Mouse (Mus musculus) limb, embryonic 13.5 days (tissue): ENCODE data around the gene Fndc3b. TPM values are rescaled to one million over a fixed set of nuclear protein-coding genes. Genes with fewer than 3 reads are reported as not detected.
A peak's percentile ranks its signal among the peaks of the same experiment; 100 is the strongest.
"Not testable (repeated sequence)": the region's sequence is repeated elsewhere in the genome, so short reads cannot be mapped to it uniquely, and the experiment has no call there.

Experiments used
- ATAC-seq: fragments of 200-750 bp; cut with Nextera tagmentation; 2 replicates; pipeline ENCODE4 v1.8.0; 2017; ENCODE audit warnings: low read depth, moderate number of reproducible peaks, moderate TSS enrichment; ENCODE audit not compliant: low FRiP score
- H3K27ac ChIP-seq: fragments of 300-500 bp; sonication (generic); 2 replicates; pipeline ENCODE4 v1.5.1; 2015; ENCODE audit warnings: inconsistent platforms, mild to moderate bottlenecking, moderate library complexity
- H3K27me3 ChIP-seq: fragments of 300-500 bp; sonication (generic); 2 replicates; pipeline ENCODE4 v1.6.1; 2015; ENCODE audit warnings: mild to moderate bottlenecking, inconsistent platforms
- H3K36me3 ChIP-seq: fragments of 300-500 bp; sonication (generic); 2 replicates; pipeline ENCODE4 v1.6.1; 2015; ENCODE audit warnings: inconsistent platforms, mild to moderate bottlenecking, moderate library complexity
- H3K4me1 ChIP-seq: fragments of 300-500 bp; sonication (generic); 2 replicates; pipeline ENCODE4 v1.6.1; 2015; ENCODE audit warnings: inconsistent platforms
- H3K4me2 ChIP-seq: fragments of 300-500 bp; sonication (generic); replicated peaks from 2 replicates; pipeline ENCODE4 v1.6.1; 2015; ENCODE audit warnings: inconsistent platforms, mild to moderate bottlenecking, moderate library complexity
- H3K4me3 ChIP-seq: fragments of 300-500 bp; sonication (generic); 2 replicates; pipeline ENCODE4 v1.5.1; 2015; ENCODE audit warnings: moderate library complexity, mild to moderate bottlenecking, inconsistent platforms
- H3K9ac ChIP-seq: fragments of 300-500 bp; sonication (generic); 2 replicates; pipeline ENCODE4 v1.6.1; 2015; ENCODE audit warnings: mild to moderate bottlenecking, inconsistent platforms
- H3K9me3 ChIP-seq: fragments of 300-500 bp; sonication (generic); 2 replicates; pipeline ENCODE4 v1.6.1; 2016; ENCODE audit warnings: inconsistent platforms
- WGBS: fragments of 180-500 bp; shearing (Covaris S2); methylation state at CpG from one replicate; pipeline ENCODE4 v1.1.7; 2015; 5-methylcytosine and 5-hydroxymethylcytosine counted together
- polyA plus RNA-seq: library from polyadenylated mRNA; unstranded; fragments of >200 nt; fragmentation: Nextera tagmentation; extraction: Ambion mirVana; gene quantifications from 2 replicates; pipeline ENCODE4 v1.2.1, GENCODE M21; 2015

Gene Fndc3b
- polyA plus RNA-seq, 1 experiment from 2014 or later: 31.4 TPM

- H3K36me3 ChIP-seq: peaks cover 71% of the 10 kb centered on the region
- H3K9ac ChIP-seq: no peak overlapping the region
- no peak overlapping the region for H3K4me3 ChIP-seq
- H3K4me2 ChIP-seq: no peak overlapping the region
- H3K4me1 ChIP-seq: no peaks in the 10 kb centered on the region
- no peaks in the 10 kb centered on the region for H3K9me3 ChIP-seq
- no peaks in the 10 kb centered on the region for H3K27me3 ChIP-seq
- WGBS: 88% methylated on average over 8 of the region's 8 CpGs
- no peak for ATAC-seq
- no peak overlapping the region for H3K27ac ChIP-seq
These were observed 217.0 kb downstream of the Fndc3b start for GRCm38 (mm10) chr3:27494066-27494465.

- Histone ChIP-seq H3K27me3 (no peaks in the 10 kb centered on the region), H3K9ac (no peak overlapping the region), H3K9me3 (no peaks in the 10 kb centered on the region), H3K36me3 (peaks cover 62% of the 10 kb centered on the region), H3K27ac (no peak overlapping the region), H3K4me1 (no peaks in the 10 kb centered on the region), H3K4me3 (no peak overlapping the region), H3K4me2 (no peak overlapping the region)
- 86% methylated on average over 6 of the region's 6 CpGs for WGBS
- no peak for ATAC-seq
These were observed 219.3 kb downstream of the Fndc3b start for GRCm38 (mm10) chr3:27491821-27492220.

- H3K9ac ChIP-seq: no peak overlapping the region
- H3K27ac ChIP-seq: no peak overlapping the region
- no peak overlapping the region for H3K4me3 ChIP-seq
- H3K4me2 ChIP-seq: no peak overlapping the region
- H3K9me3 ChIP-seq: no peaks in the 10 kb centered on the region
- H3K27me3 ChIP-seq: no peaks in the 10 kb centered on the region
- ATAC-seq: no peak
- H3K4me1 ChIP-seq: no peaks in the 10 kb centered on the region
- 94% methylated on average over 8 of the region's 8 CpGs for WGBS
- H3K36me3 ChIP-seq: peaks cover 64% of the 10 kb centered on the region
These were observed 219.7 kb downstream of the Fndc3b start for GRCm38 (mm10) chr3:27491367-27491766.

GRCm38 (mm10) chr3:27490891-27491290 is 220.2 kb downstream of the Fndc3b start:
- no peak overlapping the region for H3K9ac ChIP-seq
- H3K4me1 ChIP-seq: no peaks in the 10 kb centered on the region
- no peak for ATAC-seq
- peaks cover 63% of the 10 kb centered on the region for H3K36me3 ChIP-seq
- H3K9me3 ChIP-seq: no peaks in the 10 kb centered on the region
- no peak overlapping the region for H3K4me2 ChIP-seq
- H3K27me3 ChIP-seq: no peaks in the 10 kb centered on the region
- H3K4me3 ChIP-seq: no peak overlapping the region
- no peak overlapping the region for H3K27ac ChIP-seq
- WGBS: 84% methylated on average over 9 of the region's 9 CpGs

GRCm38 (mm10) chr3:27489550-27489949 is 221.6 kb downstream of the Fndc3b start:
- Histone ChIP-seq H3K27me3 (no peaks in the 10 kb centered on the region), H3K4me3 (no peak overlapping the region), H3K27ac (no peak overlapping the region), H3K4me1 (no peaks in the 10 kb centered on the region), H3K4me2 (no peak overlapping the region), H3K9me3 (no peaks in the 10 kb centered on the region), H3K36me3 (peaks cover 67% of the 10 kb centered on the region), H3K9ac (no peak overlapping the region)
- WGBS: 81% methylated on average over 6 of the region's 6 CpGs
- ATAC-seq: no peak

GRCm38 (mm10) chr3:27485141-27485540 is 226.0 kb downstream of the Fndc3b start:
- Histone ChIP-seq H3K4me2 (no peak overlapping the region), H3K27me3 (no peaks in the 10 kb centered on the region), H3K27ac (no peak overlapping the region), H3K36me3 (peaks cover 58% of the 10 kb centered on the region), H3K4me3 (no peak overlapping the region), H3K9me3 (no peaks in the 10 kb centered on the region), H3K9ac (no peak overlapping the region), H3K4me1 (no peaks in the 10 kb centered on the region)
- 92% methylated on average over 4 of the region's 4 CpGs for WGBS
- no peak for ATAC-seq

GRCm38 (mm10) chr3:27484698-27485097 is 226.4 kb downstream of the Fndc3b start:
- Histone ChIP-seq H3K4me3 (no peak overlapping the region), H3K4me1 (peaks cover 1% of the 10 kb centered on the region), H3K27me3 (no peaks in the 10 kb centered on the region), H3K9ac (no peak overlapping the region), H3K9me3 (no peaks in the 10 kb centered on the region), H3K27ac (no peak overlapping the region), H3K4me2 (no peak overlapping the region), H3K36me3 (peaks cover 54% of the 10 kb centered on the region)
- ATAC-seq: no peak
- 65% methylated on average over 3 of the region's 3 CpGs for WGBS

GRCm38 (mm10) chr3:27483762-27484161 is 227.3 kb downstream of the Fndc3b start:
- no peak overlapping the region for H3K4me3 ChIP-seq
- H3K36me3 ChIP-seq: peaks cover 51% of the 10 kb centered on the region
- no peak overlapping the region for H3K4me2 ChIP-seq
- H3K27ac ChIP-seq: no peak overlapping the region
- no peaks in the 10 kb centered on the region for H3K27me3 ChIP-seq
- H3K9me3 ChIP-seq: no peaks in the 10 kb centered on the region
- WGBS: 87% methylated on average over 10 of the region's 10 CpGs
- H3K4me1 ChIP-seq: peaks cover 8% of the 10 kb centered on the region
- no peak overlapping the region for H3K9ac ChIP-seq
- ATAC-seq: no peak

- H3K36me3 ChIP-seq: peaks cover 56% of the 10 kb centered on the region
- H3K4me3 ChIP-seq: no peak overlapping the region
- ATAC-seq: no peak
- peaks cover 8% of the 10 kb centered on the region for H3K4me1 ChIP-seq
- 84% methylated on average over 3 of the region's 3 CpGs for WGBS
- no peak overlapping the region for H3K9ac ChIP-seq
- H3K9me3 ChIP-seq: no peaks in the 10 kb centered on the region
- H3K27ac ChIP-seq: no peak overlapping the region
- H3K4me2 ChIP-seq: no peak overlapping the region
- H3K27me3 ChIP-seq: no peaks in the 10 kb centered on the region
These were observed 227.8 kb downstream of the Fndc3b start for GRCm38 (mm10) chr3:27483321-27483720.

GRCm38 (mm10) chr3:27481738-27482137 is 229.4 kb downstream of the Fndc3b start:
- WGBS: 92% methylated on average over 5 of the region's 5 CpGs
- ATAC-seq: no peak
- H3K4me3 ChIP-seq: no peak overlapping the region
- H3K4me1 ChIP-seq: peaks cover 8% of the 10 kb centered on the region
- peaks cover 49% of the 10 kb centered on the region for H3K36me3 ChIP-seq
- H3K9ac ChIP-seq: no peak overlapping the region
- H3K4me2 ChIP-seq: no peak overlapping the region
- H3K27ac ChIP-seq: no peak overlapping the region
- H3K9me3 ChIP-seq: no peaks in the 10 kb centered on the region
- H3K27me3 ChIP-seq: no peaks in the 10 kb centered on the region

GRCm38 (mm10) chr3:27479378-27479777 is 231.7 kb downstream of the Fndc3b start:
- Histone ChIP-seq H3K4me3 (no peak overlapping the region), H3K9me3 (no peaks in the 10 kb centered on the region), H3K4me2 (no peak overlapping the region), H3K9ac (no peak overlapping the region), H3K36me3 (peaks cover 35% of the 10 kb centered on the region), H3K27ac (no peak overlapping the region), H3K4me1 (peaks cover 8% of the 10 kb centered on the region), H3K27me3 (no peaks in the 10 kb centered on the region)
- 0 out of 2 replicates have a peak, but pooled peaks have one; percentile 51 for ATAC-seq
- 58% methylated on average over 2 of the region's 2 CpGs for WGBS

- H3K27me3 ChIP-seq: no peaks in the 10 kb centered on the region
- H3K9ac ChIP-seq: no peak overlapping the region
- H3K4me1 ChIP-seq: peaks cover 8% of the 10 kb centered on the region
- H3K4me2 ChIP-seq: no peak overlapping the region
- H3K27ac ChIP-seq: no peak overlapping the region
- H3K4me3 ChIP-seq: no peak overlapping the region
- WGBS: 84% methylated on average over 16 of the region's 16 CpGs
- no peaks in the 10 kb centered on the region for H3K9me3 ChIP-seq
- peaks cover 43% of the 10 kb centered on the region for H3K36me3 ChIP-seq
- ATAC-seq: no peak
These were observed 232.4 kb downstream of the Fndc3b start for GRCm38 (mm10) chr3:27478563-27479156.

GRCm38 (mm10) chr3:27477749-27478148 is 233.4 kb downstream of the Fndc3b start:
- H3K36me3 ChIP-seq: peaks cover 51% of the 10 kb centered on the region
- H3K9me3 ChIP-seq, ATAC-seq, H3K27ac ChIP-seq, H3K4me2 ChIP-seq, H3K4me3 ChIP-seq, H3K27me3 ChIP-seq, H3K9ac ChIP-seq, H3K4me1 ChIP-seq: not testable (repeated sequence)
- WGBS: 89% methylated on average over 3 of the region's 3 CpGs
